Mouse (Mus musculus) adrenal gland (tissue): ENCODE measurements around the gene Psme3.
"Not testable (repeated sequence)": the region's sequence is repeated elsewhere in the genome, so short reads cannot be mapped to it uniquely, and the experiment has no call there.

Source experiments
- intact Hi-C: fragments of 180-260 bp; cut with DNase I; formaldehyde crosslinking; loops from one replicate; pipeline ENCODE4 v1.15.1; 2025

Gene Psme3

GRCm38 (mm10) chr11:101311083-101311482 is 4.9 kb upstream of the Psme3 start:
- intact Hi-C loops, result no loop called here

- intact Hi-C loops, result no loop called here
Measured at GRCm38 (mm10) chr11:101312150-101312549, 3.9 kb upstream of the Psme3 start.

- intact Hi-C loops, result no loop called here
Measured at GRCm38 (mm10) chr11:101314567-101314966, 1.4 kb upstream of the Psme3 start.

- intact Hi-C loops, result no loop called here
Measured at GRCm38 (mm10) chr11:101315082-101315650, 847 bp upstream of the Psme3 start.

- intact Hi-C loops, result no loop called here
Measured at GRCm38 (mm10) chr11:101316501-101316917, 496 bp downstream of the Psme3 start.

- intact Hi-C loops, result loop anchor here (1.0 kb wide), 1 partner anchor 72 kb away; no protein-coding TSS in a partner anchor
Measured at GRCm38 (mm10) chr11:101323609-101324008, 7.6 kb downstream of the Psme3 start.

GRCm38 (mm10) chr11:101324763-101325162 is 8.8 kb downstream of the Psme3 start, which contains the start of gene Aoc2:
Gene Aoc2 (plus strand): TSS chr11:101325063.
- intact Hi-C loops, result no loop called here

GRCm38 (mm10) chr11:101325201-101325600 is 9.2 kb downstream of the Psme3 start:
- intact Hi-C loops, result not testable (repeated sequence)

- intact Hi-C loops, result no loop called here
Measured at GRCm38 (mm10) chr11:101326147-101326546, 10.1 kb downstream of the Psme3 start.

- intact Hi-C loops, result no loop called here
Measured at GRCm38 (mm10) chr11:101327311-101327710, 11.3 kb downstream of the Psme3 start.

- intact Hi-C loops, result no loop called here
Measured at GRCm38 (mm10) chr11:101328941-101329635, 13.1 kb downstream of the Psme3 start.

GRCm38 (mm10) chr11:101330371-101330924 is 14.4 kb downstream of the Psme3 start, which contains the start of gene Aoc3:
Gene Aoc3 (plus strand): TSS chr11:101330605.
- intact Hi-C loops, result no loop called here

- intact Hi-C loops, result not testable (repeated sequence)
Measured at GRCm38 (mm10) chr11:101330961-101331360, 14.9 kb downstream of the Psme3 start.

GRCm38 (mm10) chr11:101332537-101332936 is 16.5 kb downstream of the Psme3 start:
- intact Hi-C loops, result no loop called here

- intact Hi-C loops, result no loop called here
Measured at GRCm38 (mm10) chr11:101334023-101334422, 18.0 kb downstream of the Psme3 start.

GRCm38 (mm10) chr11:101334516-101334915 is 18.5 kb downstream of the Psme3 start:
- intact Hi-C loops, result no loop called here

GRCm38 (mm10) chr11:101335685-101336084 is 19.7 kb downstream of the Psme3 start:
- intact Hi-C loops, result no loop called here

- intact Hi-C loops, result no loop called here
Measured at GRCm38 (mm10) chr11:101338123-101338760, 22.2 kb downstream of the Psme3 start.

GRCm38 (mm10) chr11:101347083-101347775 is 31.2 kb downstream of the Psme3 start:
- intact Hi-C loops, result no loop called here

GRCm38 (mm10) chr11:101348774-101349173 is 32.8 kb downstream of the Psme3 start:
- intact Hi-C loops, result no loop called here

GRCm38 (mm10) chr11:101349216-101349615 is 33.2 kb downstream of the Psme3 start:
- intact Hi-C loops, result no loop called here
